Mouse (Mus musculus): ENCODE data around the gene Ebf1. TPM values are rescaled to one million over a fixed set of nuclear protein-coding genes. Genes with fewer than 3 reads are reported as not detected.

Gene Ebf1
- polyA plus RNA-seq, 1 experiment: not detected

DNA sequence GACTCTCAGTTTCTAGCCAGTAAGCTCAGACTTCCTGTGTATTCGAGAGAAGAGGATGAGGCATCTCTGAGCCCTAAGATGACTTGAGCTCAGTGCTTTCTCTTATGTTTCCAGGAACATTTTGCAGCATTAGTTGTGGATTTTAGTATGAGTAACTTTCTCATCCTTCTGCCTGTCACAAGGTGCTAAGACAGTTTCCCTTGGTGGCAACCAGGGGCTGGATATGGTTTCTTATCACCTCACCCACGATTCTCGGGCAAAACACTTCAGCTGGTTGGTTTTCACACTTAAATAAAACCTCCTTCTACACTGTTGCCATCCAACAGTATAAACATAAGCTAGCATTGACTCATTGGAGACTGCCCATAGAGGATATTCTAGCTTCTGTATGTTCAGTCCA is 306.0 kb downstream of the Ebf1 start:
- no peak for TF ChIP-seq GATA1 (IDR thresholded peaks at IDR 0.05; ENCODE audit: low read length)

GRCm38 (mm10) chr11:44923868-44924508 is 306.9 kb downstream of the Ebf1 start:
- TF ChIP-seq GATA1 (IDR thresholded peaks at IDR 0.05; ENCODE audit: low read length): no peak

GRCm38 (mm10) chr11:44924896-44925295 is 307.8 kb downstream of the Ebf1 start:
- no peak for TF ChIP-seq GATA1 (IDR thresholded peaks at IDR 0.05; ENCODE audit: low read length)

GRCm38 (mm10) chr11:44925806-44926525 is 308.8 kb downstream of the Ebf1 start:
- TF ChIP-seq GATA1 (IDR thresholded peaks at IDR 0.05; ENCODE audit: low read length): no peak

- TF ChIP-seq GATA1 (IDR thresholded peaks at IDR 0.05; ENCODE audit: low read length): no peak
Measured at GRCm38 (mm10) chr11:44928403-44928802, 311.3 kb downstream of the Ebf1 start.

GRCm38 (mm10) chr11:44932942-44933483 is 315.9 kb downstream of the Ebf1 start:
- TF ChIP-seq GATA1 (IDR thresholded peaks at IDR 0.05; ENCODE audit: low read length): no peak

DNA sequence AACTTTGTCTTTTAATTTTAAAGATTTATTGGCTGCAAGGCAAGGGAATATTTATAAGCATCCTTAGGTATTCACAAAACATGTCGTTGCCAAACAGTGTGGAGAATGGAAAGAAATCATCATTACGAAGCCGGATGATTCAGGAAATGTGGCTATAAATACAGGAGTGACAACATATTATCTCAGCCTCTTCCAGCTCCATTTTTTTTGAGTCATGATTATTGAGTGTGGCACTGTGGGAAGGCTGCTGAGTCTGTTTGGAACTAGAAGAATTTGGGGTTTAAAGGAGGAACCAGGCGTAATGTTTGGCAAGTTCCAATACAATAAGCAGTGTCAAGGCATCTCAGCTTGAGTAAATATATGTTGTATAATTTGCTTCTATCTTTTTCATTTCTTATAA is 326.7 kb downstream of the Ebf1 start:
- TF ChIP-seq GATA1 (IDR thresholded peaks at IDR 0.05; ENCODE audit: low read length): no peak

DNA sequence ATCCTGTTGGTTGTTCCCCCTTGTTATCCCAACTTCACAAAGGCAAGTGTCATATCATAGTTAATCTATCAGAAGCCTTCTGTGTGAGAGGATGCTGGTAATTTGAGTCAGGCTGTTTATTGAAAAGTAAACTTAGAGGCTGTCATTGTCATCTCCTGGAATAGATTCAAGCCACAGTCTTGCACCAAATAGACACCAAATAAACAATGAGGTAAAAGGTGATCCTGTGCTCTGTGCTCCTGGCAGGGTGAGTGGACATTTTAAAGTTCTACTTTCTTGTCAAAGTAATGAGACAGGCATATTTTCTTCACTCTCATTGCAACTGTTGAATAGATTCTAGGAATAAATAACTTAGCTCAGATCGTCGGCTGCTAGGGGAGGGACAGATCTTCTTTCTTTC is 327.3 kb downstream of the Ebf1 start:
- TF ChIP-seq GATA1 (IDR thresholded peaks at IDR 0.05; ENCODE audit: low read length): no peak

- TF ChIP-seq GATA1 (IDR thresholded peaks at IDR 0.05; ENCODE audit: low read length): no peak
Measured at GRCm38 (mm10) chr11:44946618-44947017, 329.5 kb downstream of the Ebf1 start.

DNA sequence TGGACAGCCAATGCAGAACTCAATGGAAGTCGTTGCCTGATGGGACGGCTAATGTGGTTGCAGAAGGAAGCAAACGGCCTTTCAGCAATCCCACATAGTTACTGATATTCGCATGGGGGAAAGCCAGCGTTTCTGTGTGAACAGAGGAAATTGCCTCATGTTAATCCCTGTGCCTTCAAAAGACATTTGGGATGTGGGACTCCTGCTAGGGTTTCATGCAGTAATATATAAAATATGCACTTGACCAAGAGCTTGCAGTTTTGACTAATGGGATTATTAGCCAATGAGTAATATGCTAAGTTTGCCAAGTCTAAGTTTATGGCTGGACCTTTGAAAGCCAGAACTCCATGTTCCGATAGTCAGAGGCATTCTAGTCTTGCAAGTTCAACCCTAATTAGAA is 331.4 kb downstream of the Ebf1 start:
- no peak for TF ChIP-seq GATA1 (IDR thresholded peaks at IDR 0.05; ENCODE audit: low read length)

- TF ChIP-seq GATA1 (IDR thresholded peaks at IDR 0.05; ENCODE audit: low read length): no peak
Measured at GRCm38 (mm10) chr11:44949140-44949539, 332.0 kb downstream of the Ebf1 start.

DNA sequence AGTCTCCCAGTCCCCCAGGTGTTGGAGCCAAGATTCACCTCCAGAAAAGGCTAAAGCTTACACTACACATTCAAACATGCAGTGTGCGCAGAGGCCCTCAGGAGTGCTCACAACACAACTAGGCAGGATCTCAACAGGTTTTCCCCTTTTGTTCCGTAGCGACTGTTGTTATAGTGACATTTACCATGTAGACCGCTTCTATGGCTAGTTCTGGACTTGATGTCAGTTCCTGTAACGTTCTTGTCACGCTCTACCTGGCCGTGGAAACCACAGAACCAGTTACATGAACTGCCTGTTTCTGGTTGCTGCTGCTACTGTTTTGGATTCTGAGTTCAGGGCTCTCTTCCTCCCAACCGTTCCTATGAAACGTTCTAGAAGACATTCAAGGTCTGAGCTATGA is 333.2 kb downstream of the Ebf1 start:
- TF ChIP-seq GATA1 (IDR thresholded peaks at IDR 0.05; ENCODE audit: low read length): no peak

DNA sequence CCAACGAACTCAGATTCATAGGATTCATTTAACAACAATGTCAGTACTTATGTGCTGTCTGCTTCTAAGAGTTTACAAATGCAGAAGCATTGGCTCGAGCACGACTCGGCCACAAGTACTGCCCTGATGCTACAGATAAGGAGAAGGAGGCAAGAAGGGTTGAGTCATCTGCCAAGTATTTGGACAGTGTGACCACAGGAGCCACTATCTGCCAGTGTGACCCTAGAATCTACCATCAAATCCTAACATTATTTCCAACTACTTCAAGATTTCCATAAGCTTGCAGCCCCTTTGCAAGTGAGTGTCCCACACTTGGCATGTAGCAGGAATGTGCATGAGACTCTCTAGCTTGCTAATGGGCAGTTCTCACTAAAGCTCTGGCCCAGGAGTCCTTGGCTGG is 334.4 kb downstream of the Ebf1 start:
- no peak for TF ChIP-seq GATA1 (IDR thresholded peaks at IDR 0.05; ENCODE audit: low read length)

DNA sequence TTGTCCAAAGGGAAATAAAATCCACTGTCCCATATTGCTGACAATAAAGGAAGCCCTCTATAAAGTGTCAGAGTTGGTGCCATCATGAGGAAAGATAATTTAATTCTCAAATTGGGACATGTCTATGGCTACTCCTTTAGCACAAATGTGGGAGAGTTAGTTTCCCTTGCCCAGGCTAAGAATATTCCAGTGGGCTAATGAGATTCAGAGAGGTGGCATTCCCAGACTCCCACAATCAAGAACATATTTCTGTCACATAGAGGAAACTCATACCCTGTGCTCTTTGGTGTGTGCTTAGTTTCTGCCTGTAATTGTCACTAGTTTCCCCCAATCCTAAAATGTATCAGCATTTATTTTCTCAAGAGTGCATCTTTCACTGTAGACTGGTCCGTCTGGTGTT is 336.2 kb downstream of the Ebf1 start:
- no peak for TF ChIP-seq GATA1 (IDR thresholded peaks at IDR 0.05; ENCODE audit: low read length)

GRCm38 (mm10) chr11:44953863-44954262 is 336.7 kb downstream of the Ebf1 start:
- TF ChIP-seq GATA1 (IDR thresholded peaks at IDR 0.05; ENCODE audit: low read length): no peak

- TF ChIP-seq GATA1 (IDR thresholded peaks at IDR 0.05; ENCODE audit: low read length): no peak
Measured at GRCm38 (mm10) chr11:44954362-44954761, 337.2 kb downstream of the Ebf1 start.
